Mouse (Mus musculus): ENCODE data around the gene Olfr676. TPM values are rescaled to one million over a fixed set of nuclear protein-coding genes. Genes with fewer than 3 reads are reported as not detected.
"Not testable (repeated sequence)": the region's sequence is repeated elsewhere in the genome, so short reads cannot be mapped to it uniquely, and the experiment has no call there.

The Olfr676 gene
- not detected in 2 replicates for polyA plus RNA-seq (2016; fragmentation: Nextera tagmentation; extraction: Ambion mirVana)

DNA sequence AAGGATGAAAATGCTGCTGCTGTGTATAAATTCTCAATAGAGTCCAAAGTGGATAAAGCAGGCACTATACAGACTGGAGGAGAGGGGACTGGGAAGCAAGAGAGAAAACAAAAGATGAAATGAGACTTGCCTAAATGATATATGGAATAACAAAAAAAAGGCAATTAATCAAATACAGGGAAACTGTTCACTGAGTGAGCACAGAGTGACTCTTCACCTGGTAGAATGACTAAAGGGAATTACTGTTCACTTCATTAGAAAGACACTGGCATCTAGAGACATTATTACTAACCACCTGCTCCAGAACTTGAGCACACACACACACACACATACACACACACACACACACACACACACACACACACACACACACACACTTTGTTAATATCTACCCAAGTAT, at the start of gene Olfr676:
TSS of gene Olfr676 (plus strand) at position 301 of the 400 bp plus-strand sequence.
- Histone ChIP-seq H3K27ac (replicated peaks) (no peak within 1 kb of the TSS), H3K4me1 (no peaks in the 10 kb centered on the region), H3K9me3 (no peaks in the 10 kb centered on the region), H3K4me3 (no peak within 1 kb of the TSS), H3K27me3 (replicated peaks; ENCODE audit: low read depth, poor library complexity, severe bottlenecking) (no peaks in the 10 kb centered on the region), H3K36me3 (replicated peaks) (no peaks in the 10 kb centered on the region)
- DNase-seq (ENCODE audit: low spot score) = no peak

DNA sequence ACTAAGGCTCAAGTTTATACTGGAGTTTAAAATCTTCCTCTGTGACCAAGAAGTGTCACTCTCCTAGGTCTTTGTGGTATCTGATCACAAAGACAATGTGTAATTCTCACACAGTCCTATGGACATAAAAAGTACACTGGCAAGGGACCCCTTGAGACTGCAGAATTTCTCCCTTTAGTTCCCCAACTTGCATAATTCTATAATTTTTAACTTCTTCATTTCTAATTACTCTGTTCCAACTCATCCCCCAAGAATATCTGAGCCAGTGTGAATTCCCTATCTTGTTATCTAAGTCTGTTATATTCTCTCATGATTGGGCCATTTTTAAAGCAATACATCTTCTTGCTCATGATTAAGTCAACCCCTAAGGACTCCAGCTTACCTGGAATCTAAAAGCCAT, 30.6 kb upstream of the Olfr676 start, which contains the start of gene Olfr672:
TSS of gene Olfr672 (minus strand) at position 101 of the 400 bp plus-strand sequence.
- H3K9me3 ChIP-seq = no peaks in the 10 kb centered on the region
- no peak for DNase-seq (ENCODE audit: low spot score)
- no peaks in the 10 kb centered on the region for H3K4me1 ChIP-seq
- H3K36me3 ChIP-seq (replicated peaks) = no peaks in the 10 kb centered on the region
- H3K27me3 ChIP-seq (replicated peaks; ENCODE audit: low read depth, poor library complexity, severe bottlenecking) = no peaks in the 10 kb centered on the region
- no peak within 1 kb of the TSS for H3K4me3 ChIP-seq
- no peak within 1 kb of the TSS for H3K27ac ChIP-seq (replicated peaks)

DNA sequence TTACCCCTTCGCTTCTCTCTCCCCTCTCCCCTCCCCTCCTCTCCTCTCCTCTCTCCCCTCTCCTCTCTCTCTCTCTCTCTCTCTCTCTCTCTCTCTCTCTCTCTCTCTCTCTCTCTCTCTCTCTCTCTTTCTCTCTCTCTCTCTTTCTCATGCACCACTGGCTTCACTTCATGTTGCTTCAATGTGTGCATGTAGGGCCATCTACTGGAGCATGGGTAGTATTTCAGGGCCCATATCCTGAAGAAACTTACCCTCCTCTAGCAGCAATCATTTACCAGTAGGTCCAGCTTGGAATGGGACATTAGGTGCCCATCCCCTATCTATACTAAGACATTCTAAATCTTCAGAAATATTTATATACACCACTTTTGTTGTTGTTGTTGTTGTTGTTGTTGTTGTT, 10.0 kb upstream of the Olfr676 start:
- H3K36me3 ChIP-seq (replicated peaks) = no peaks in the 10 kb centered on the region
- WGBS = 71% methylated on average over 1 of the region's 1 CpGs
- no peak for DNase-seq (ENCODE audit: low spot score)
- no peak overlapping the region for H3K4me3 ChIP-seq
- no peaks in the 10 kb centered on the region for H3K4me1 ChIP-seq
- no peaks in the 10 kb centered on the region for H3K27me3 ChIP-seq (replicated peaks; ENCODE audit: low read depth, poor library complexity, severe bottlenecking)
- H3K27ac ChIP-seq (replicated peaks) = no peak overlapping the region
- H3K9me3 ChIP-seq = no peaks in the 10 kb centered on the region

DNA sequence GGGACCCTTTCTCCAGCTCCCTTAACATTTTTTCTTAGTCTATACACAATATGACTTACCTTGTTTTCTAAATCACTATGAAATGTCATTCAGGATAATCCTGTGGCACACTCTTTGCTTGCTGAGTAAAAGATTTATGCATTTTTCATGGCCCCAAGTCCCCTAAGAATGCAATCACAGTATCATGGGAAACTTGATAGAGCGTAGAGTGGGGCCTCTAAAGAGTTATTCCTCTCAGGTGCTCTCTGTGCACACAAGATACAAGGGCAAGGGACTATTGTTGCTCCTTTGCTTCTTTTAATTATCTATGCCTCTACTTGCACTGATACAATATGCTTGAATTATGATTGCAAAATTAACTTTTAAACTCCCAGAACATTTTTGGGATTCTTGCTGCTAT, 4.1 kb upstream of the Olfr676 start, which contains the start of gene Olfr675:
TSS of gene Olfr675 (minus strand) at position 101 of the 400 bp plus-strand sequence.
- Histone ChIP-seq H3K9me3 (no peaks in the 10 kb centered on the region), H3K4me1 (no peaks in the 10 kb centered on the region), H3K27ac (replicated peaks) (no peak within 1 kb of the TSS), H3K36me3 (replicated peaks) (no peaks in the 10 kb centered on the region), H3K27me3 (replicated peaks; ENCODE audit: low read depth, poor library complexity, severe bottlenecking) (no peaks in the 10 kb centered on the region), H3K4me3 (no peak within 1 kb of the TSS)
- DNase-seq (ENCODE audit: low spot score) = no peak
- 78% methylated on average over 1 of the region's 1 CpGs for WGBS

DNA sequence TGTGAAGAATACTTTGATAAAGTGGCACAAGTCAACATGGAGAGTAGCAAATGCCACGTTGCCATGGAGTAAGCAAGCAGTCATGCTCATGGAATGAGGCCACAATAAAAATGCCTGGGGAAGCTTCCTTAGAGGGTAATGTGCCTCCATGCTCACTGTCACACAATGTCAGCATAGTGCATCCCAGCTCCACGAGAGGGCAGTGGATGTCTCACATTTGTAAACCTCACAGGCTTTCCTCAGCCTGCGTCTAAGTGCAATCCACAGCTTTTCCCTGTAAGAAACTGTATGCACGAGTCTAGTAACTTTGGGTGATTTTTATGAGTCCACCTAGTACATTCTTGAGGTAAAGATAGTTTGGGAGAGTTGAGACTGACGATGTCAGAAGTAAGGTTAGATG, 1.3 kb downstream of the Olfr676 start:
- not testable (repeated sequence) for H3K4me1 ChIP-seq; H3K27me3 ChIP-seq (replicated peaks; ENCODE audit: low read depth, poor library complexity, severe bottlenecking); DNase-seq (ENCODE audit: low spot score); H3K4me3 ChIP-seq; H3K27ac ChIP-seq (replicated peaks); H3K36me3 ChIP-seq (replicated peaks); H3K9me3 ChIP-seq
- WGBS = 67% methylated on average over 5 of the region's 5 CpGs

DNA sequence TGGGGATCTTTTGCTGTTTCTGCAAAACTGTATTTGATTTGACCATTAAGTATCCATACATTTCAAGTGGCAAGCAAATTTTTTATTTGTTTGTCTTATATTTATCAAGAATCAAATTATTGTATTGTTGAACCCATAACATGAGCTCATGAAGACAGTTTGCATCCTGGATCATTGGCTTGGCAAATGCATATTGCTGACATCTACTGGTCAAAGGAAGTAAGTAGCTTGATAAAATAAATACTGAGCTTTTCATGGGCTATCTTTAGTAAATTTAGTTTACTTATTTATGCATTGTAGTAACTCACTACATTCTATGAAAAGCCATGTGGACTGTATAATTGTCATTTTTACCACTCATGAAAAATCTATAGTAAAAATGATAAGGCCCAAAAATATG, 26.5 kb downstream of the Olfr676 start:
- Histone ChIP-seq H3K27me3 (replicated peaks; ENCODE audit: low read depth, poor library complexity, severe bottlenecking) (no peaks in the 10 kb centered on the region), H3K36me3 (replicated peaks) (no peaks in the 10 kb centered on the region), H3K4me3 (no peak overlapping the region), H3K9me3 (no peaks in the 10 kb centered on the region; the same call in 1 of the 2 replicates), H3K27ac (replicated peaks) (no peak overlapping the region), H3K4me1 (no peaks in the 10 kb centered on the region)
- DNase-seq (ENCODE audit: low spot score) = no peak

DNA sequence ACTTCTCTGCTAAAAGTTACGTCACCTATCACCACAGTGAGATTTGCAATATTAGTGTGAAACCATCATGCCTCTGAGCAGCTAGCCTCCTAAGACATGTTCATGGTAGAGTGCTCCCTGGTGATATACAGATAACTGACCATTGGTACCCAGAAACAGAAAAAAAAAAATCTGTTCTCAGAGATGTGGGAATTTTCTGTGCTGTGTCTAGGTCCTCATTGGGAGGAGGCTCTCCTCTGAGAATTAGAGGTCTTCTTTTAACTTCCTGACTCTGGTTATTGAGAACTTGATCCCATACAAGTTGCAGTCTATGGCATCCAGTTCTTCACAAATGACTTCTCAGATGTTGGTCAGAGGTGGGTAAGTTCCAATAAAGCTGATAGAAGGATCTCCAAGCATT, 31.7 kb downstream of the Olfr676 start, which contains the start of gene Olfr678:
TSS of gene Olfr678 (plus strand) at position 301 of the 400 bp plus-strand sequence.
- Histone ChIP-seq H3K36me3 (replicated peaks) (no peaks in the 10 kb centered on the region), H3K27me3 (replicated peaks; ENCODE audit: low read depth, poor library complexity, severe bottlenecking) (no peaks in the 10 kb centered on the region), H3K27ac (replicated peaks) (no peak within 1 kb of the TSS), H3K9me3 (no peaks in the 10 kb centered on the region; the same call in 1 of the 2 replicates), H3K4me3 (no peak within 1 kb of the TSS), H3K4me1 (no peaks in the 10 kb centered on the region)
- no peak for DNase-seq (ENCODE audit: low spot score)
- WGBS = 97% methylated on average over 1 of the region's 1 CpGs

DNA sequence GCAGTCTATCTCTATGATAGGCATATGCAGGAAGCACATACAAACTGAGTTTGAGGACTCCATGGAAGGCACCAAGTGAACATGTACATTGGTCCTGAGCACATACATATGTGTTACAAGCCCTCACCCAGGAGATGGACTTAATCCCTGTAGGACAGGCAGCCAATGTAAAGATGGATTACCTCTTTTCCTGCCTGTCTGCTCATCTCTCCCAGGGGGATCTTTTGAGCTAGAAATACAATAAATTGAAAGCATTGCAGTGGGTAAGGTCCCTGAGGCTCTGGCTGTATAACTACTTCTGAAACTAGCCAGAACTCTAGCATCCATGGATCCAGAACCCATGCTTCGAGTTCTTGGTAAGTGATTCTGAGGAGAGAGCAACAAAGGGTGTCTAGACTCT, 48.4 kb downstream of the Olfr676 start, which contains the start of gene Olfr679:
TSS of gene Olfr679 (plus strand) at position 301 of the 400 bp plus-strand sequence.
- no peak for DNase-seq (ENCODE audit: low spot score)
- WGBS = 52% methylated on average over 1 of the region's 1 CpGs
- Histone ChIP-seq H3K36me3 (replicated peaks) (no peaks in the 10 kb centered on the region), H3K4me1 (no peaks in the 10 kb centered on the region), H3K4me3 (no peak within 1 kb of the TSS), H3K27me3 (replicated peaks; ENCODE audit: low read depth, poor library complexity, severe bottlenecking) (no peaks in the 10 kb centered on the region), H3K27ac (replicated peaks) (no peak within 1 kb of the TSS), H3K9me3 (no peaks in the 10 kb centered on the region)

Other genes starting within 250 kb of the Olfr676 start
- not detected in 2 replicates for gene Usp17lb, start 190.1 kb upstream of the Olfr676 start, polyA plus RNA-seq (2016; fragmentation: Nextera tagmentation; extraction: Ambion mirVana)
- gene Usp17la, start 175.7 kb upstream of the Olfr676 start, polyA plus RNA-seq (2016; fragmentation: Nextera tagmentation; extraction: Ambion mirVana) = not detected in 2 replicates
- not detected in 2 replicates for gene Olfr665, start 154.7 kb upstream of the Olfr676 start, polyA plus RNA-seq (2016; fragmentation: Nextera tagmentation; extraction: Ambion mirVana)
- not detected in 2 replicates for gene Olfr666, start 136.7 kb upstream of the Olfr676 start, polyA plus RNA-seq (2016; fragmentation: Nextera tagmentation; extraction: Ambion mirVana)
- not detected in 2 replicates for gene Olfr667, start 111.2 kb upstream of the Olfr676 start, polyA plus RNA-seq (2016; fragmentation: Nextera tagmentation; extraction: Ambion mirVana)
- gene Olfr668, start 104.6 kb upstream of the Olfr676 start, polyA plus RNA-seq (2016; fragmentation: Nextera tagmentation; extraction: Ambion mirVana) = not detected in 2 replicates
- gene Olfr669, start 98.5 kb upstream of the Olfr676 start, polyA plus RNA-seq (2016; fragmentation: Nextera tagmentation; extraction: Ambion mirVana) = not detected in 2 replicates
- not detected in 2 replicates for gene Olfr670, start 70.1 kb upstream of the Olfr676 start, polyA plus RNA-seq (2016; fragmentation: Nextera tagmentation; extraction: Ambion mirVana)
- not detected in 2 replicates for gene Olfr671, start 53.6 kb upstream of the Olfr676 start, polyA plus RNA-seq (2016; fragmentation: Nextera tagmentation; extraction: Ambion mirVana)
- not detected in 2 replicates for gene Olfr672, start 30.7 kb upstream of the Olfr676 start, polyA plus RNA-seq (2016; fragmentation: Nextera tagmentation; extraction: Ambion mirVana)
- gene Olfr675, start 4.2 kb upstream of the Olfr676 start, polyA plus RNA-seq (2016; fragmentation: Nextera tagmentation; extraction: Ambion mirVana) = not detected in 2 replicates
- gene Olfr677, start 18.7 kb downstream of the Olfr676 start, polyA plus RNA-seq (2016; fragmentation: Nextera tagmentation; extraction: Ambion mirVana) = not detected in 2 replicates
- gene Olfr678, start 31.8 kb downstream of the Olfr676 start, polyA plus RNA-seq (2016; fragmentation: Nextera tagmentation; extraction: Ambion mirVana) = not detected in 2 replicates
- 0.05 TPM in 1 of 2 replicates, not detected in the other for gene Olfr679, start 48.5 kb downstream of the Olfr676 start, polyA plus RNA-seq (2016; fragmentation: Nextera tagmentation; extraction: Ambion mirVana)
- gene Olfr680-ps1, start 60.1 kb downstream of the Olfr676 start, polyA plus RNA-seq (2016; fragmentation: Nextera tagmentation; extraction: Ambion mirVana) = not detected in 2 replicates
- gene Olfr681, start 84.1 kb downstream of the Olfr676 start, polyA plus RNA-seq (2016; fragmentation: Nextera tagmentation; extraction: Ambion mirVana) = not detected in 2 replicates
- gene Olfr683, start 114.3 kb downstream of the Olfr676 start, polyA plus RNA-seq (2016; fragmentation: Nextera tagmentation; extraction: Ambion mirVana) = not detected in 2 replicates
- gene Olfr684, start 131.0 kb downstream of the Olfr676 start, polyA plus RNA-seq (2016; fragmentation: Nextera tagmentation; extraction: Ambion mirVana) = not detected in 2 replicates
- gene Olfr685, start 153.3 kb downstream of the Olfr676 start, polyA plus RNA-seq (2016; fragmentation: Nextera tagmentation; extraction: Ambion mirVana) = not detected in 2 replicates
- not detected in 2 replicates for gene Olfr686, start 174.8 kb downstream of the Olfr676 start, polyA plus RNA-seq (2016; fragmentation: Nextera tagmentation; extraction: Ambion mirVana)

All from embryonic facial prominence, embryonic 10.5 days (tissue).